Mouse (Mus musculus) lung, embryonic 16.5 days (tissue): Measurements from ENCODE around the gene Tcl1b1. TPM values are rescaled to one million over a fixed set of nuclear protein-coding genes. Genes with fewer than 3 reads are reported as not detected.

Experiments used
- polyA plus RNA-seq: library from polyadenylated mRNA; unstranded; fragments of >200 nt; fragmentation: Nextera tagmentation; extraction: Ambion mirVana; gene quantifications from 2 replicates; pipeline ENCODE4 v1.2.1, GENCODE M21; 2015

Tcl1b1 gene
- polyA plus RNA-seq, 1 experiment from 2014 or later: not detected

Other genes with a start within 250 kb of the Tcl1b1 start
- gene Syne3, start 149.9 kb upstream of the Tcl1b1 start, polyA plus RNA-seq: 0.74 and 0.91 TPM in 2 replicates
- 119 and 123 TPM in 2 replicates for gene Glrx5, start 127.0 kb upstream of the Tcl1b1 start, polyA plus RNA-seq
- gene Tcl1b2, start 13.7 kb upstream of the Tcl1b1 start, polyA plus RNA-seq: not detected in 2 replicates
- gene Tcl1b5, start 16.7 kb downstream of the Tcl1b1 start, polyA plus RNA-seq: not detected in 2 replicates
- not detected in 2 replicates for gene Tcl1b3, start 31.4 kb downstream of the Tcl1b1 start, polyA plus RNA-seq
- not detected in 2 replicates for gene Tcl1b4, start 42.3 kb downstream of the Tcl1b1 start, polyA plus RNA-seq
- gene Tcl1, start 63.1 kb downstream of the Tcl1b1 start, polyA plus RNA-seq: not detected in 2 replicates
- 0.16 and 0.24 TPM in 2 replicates for gene Tunar, start 174.2 kb downstream of the Tcl1b1 start, polyA plus RNA-seq